8 mouse cellular contexts compared by ENCODE assay signal in the genomic region with DNA sequence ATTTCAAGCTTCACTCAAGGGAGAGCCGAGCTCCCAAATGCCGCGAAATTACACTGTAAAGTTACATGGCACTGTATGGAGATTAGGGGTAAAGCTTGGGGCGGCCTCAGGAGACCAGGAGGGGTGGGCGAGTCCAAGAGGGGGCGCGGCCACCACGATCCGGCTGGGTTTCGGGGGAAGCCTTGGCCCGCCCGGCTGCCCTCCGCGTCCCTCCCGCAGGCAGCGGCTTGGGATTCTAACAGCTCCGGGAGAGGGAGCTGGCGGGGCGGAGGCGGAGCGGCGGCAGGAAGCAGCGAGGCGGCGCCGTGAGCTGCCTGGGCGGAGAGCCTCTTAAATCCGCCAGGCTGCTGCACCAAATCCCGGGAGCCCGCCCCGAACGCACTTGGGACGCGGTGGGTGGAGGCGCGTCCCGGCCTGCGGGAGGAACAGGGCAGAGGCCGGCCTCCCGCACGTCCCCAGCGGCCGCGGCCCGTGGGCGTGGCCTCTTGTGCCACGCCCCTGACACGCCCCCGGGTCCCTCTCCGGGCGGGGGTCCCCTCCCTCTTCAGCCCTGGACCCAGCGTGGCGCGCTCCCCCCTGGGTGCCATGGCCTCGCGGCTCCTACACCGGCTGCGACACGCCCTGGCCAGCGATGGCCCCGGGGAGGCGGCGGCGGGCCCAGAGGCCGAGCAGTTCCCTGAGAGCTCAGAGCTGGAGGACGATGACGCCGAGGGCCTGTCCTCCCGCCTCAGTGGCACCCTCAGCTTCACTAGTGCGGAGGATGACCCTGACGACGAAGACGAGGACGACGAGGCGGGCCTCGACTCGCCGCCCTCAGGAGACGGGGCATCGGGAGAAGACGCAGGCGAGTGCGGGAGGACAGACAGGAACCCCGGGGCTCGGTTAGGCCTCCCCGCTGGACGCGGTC. TPM values are rescaled to one million over a fixed set of nuclear protein-coding genes. Genes with fewer than 3 reads are reported as not detected.
A peak's percentile ranks its signal among the peaks of the same experiment; 100 is the strongest.
DNase-seq lines count a peak whose midpoint lies in the region; ATAC-seq and TF ChIP-seq lines count a peak whose summit lies in the region.

TSS of gene Snx21 (plus strand) at position 343 of the 907 bp plus-strand sequence.

- H3K27ac ChIP-seq in forebrain, embryonic 11.5 days (ENCODE audit: low read depth, low read length), result peak within 1 kb of the TSS; percentile 32; the same call in 1 of the 2 replicates
- H3K27ac ChIP-seq in heart, embryonic 15.5 days, result peak within 1 kb of the TSS; percentile 96
- H3K27ac ChIP-seq in liver, embryonic 15.5 days (replicated peaks), result peak within 1 kb of the TSS; percentile 87
- H3K27ac ChIP-seq in neural tube, embryonic 12.5 days, result 0 out of 2 replicates have a peak within 1 kb of the TSS, but pooled peaks have one; percentile 17
- H3K27ac ChIP-seq in stomach, postnatal 0 days (replicated peaks), result peak within 1 kb of the TSS; percentile 95

- under 1% methylated on average over 76 of the region's 89 CpGs for WGBS in forebrain, embryonic 11.5 days
- WGBS in heart, embryonic 15.5 days, result under 1% methylated on average over 88 of the region's 89 CpGs
- under 1% methylated on average over 89 of the region's 89 CpGs for WGBS in liver, embryonic 15.5 days (ENCODE audit: insufficient replicate concordance)
- under 1% methylated on average over 84 of the region's 89 CpGs for WGBS in neural tube, embryonic 12.5 days
- WGBS in stomach, postnatal 0 days, result under 1% methylated on average over 66 of the region's 89 CpGs

- H3K4me3 ChIP-seq in E14TG2a.4 (replicated peaks; ENCODE audit: low read length), result peak within 1 kb of the TSS; percentile 88
- H3K4me3 ChIP-seq in forebrain, embryonic 11.5 days (ENCODE audit: low read depth, low read length), result peak within 1 kb of the TSS; percentile 60
- H3K4me3 ChIP-seq in heart, embryonic 15.5 days, result peak within 1 kb of the TSS; percentile 76
- peak within 1 kb of the TSS; percentile 68 for H3K4me3 ChIP-seq in liver, embryonic 15.5 days (replicated peaks)
- H3K4me3 ChIP-seq in neural tube, embryonic 12.5 days, result peak within 1 kb of the TSS; percentile 60
- peak within 1 kb of the TSS; percentile 74 for H3K4me3 ChIP-seq in stomach, postnatal 0 days (ENCODE audit: low read depth, low read length)

- peaks cover 55% of the 10 kb centered on the region for H3K4me1 ChIP-seq in E14TG2a.4 (replicated peaks; ENCODE audit: low read depth, low read length)
- H3K4me1 ChIP-seq in forebrain, embryonic 11.5 days (replicated peaks; ENCODE audit: control insufficient read depth, insufficient read depth, low read length), result peaks cover 6% of the 10 kb centered on the region; the same call in 1 of the 2 replicates
- H3K4me1 ChIP-seq in heart, embryonic 15.5 days (replicated peaks), result peaks cover 26% of the 10 kb centered on the region
- H3K4me1 ChIP-seq in liver, embryonic 15.5 days (replicated peaks), result peaks cover 54% of the 10 kb centered on the region
- H3K4me1 ChIP-seq in neural tube, embryonic 12.5 days, result no peaks in the 10 kb centered on the region
- 0 out of 2 replicates have a peak, but pooled peaks cover 3% of the 10 kb centered on the region for H3K4me1 ChIP-seq in stomach, postnatal 0 days (replicated peaks; ENCODE audit: control insufficient read depth, insufficient read depth)

- H3K9me3 ChIP-seq in E14TG2a.4 (ENCODE audit: low read length), result no peaks in the 10 kb centered on the region
- no peaks in the 10 kb centered on the region for H3K9me3 ChIP-seq in forebrain, embryonic 11.5 days (ENCODE audit: control insufficient read depth, low read length)
- H3K9me3 ChIP-seq in heart, embryonic 15.5 days (replicated peaks), result no peaks in the 10 kb centered on the region
- H3K9me3 ChIP-seq in liver, embryonic 15.5 days (replicated peaks), result no peaks in the 10 kb centered on the region
- H3K9me3 ChIP-seq in neural tube, embryonic 12.5 days, result no peaks in the 10 kb centered on the region
- no peaks in the 10 kb centered on the region for H3K9me3 ChIP-seq in stomach, postnatal 0 days (ENCODE audit: control insufficient read depth, low read length)

- H3K4me2 ChIP-seq in forebrain, embryonic 11.5 days (ENCODE audit: low read depth, low read length, severe bottlenecking), result peak within 1 kb of the TSS; percentile 93
- H3K4me2 ChIP-seq in heart, embryonic 15.5 days, result peak within 1 kb of the TSS; percentile 78
- peak within 1 kb of the TSS; percentile 99 for H3K4me2 ChIP-seq in liver, embryonic 15.5 days
- H3K4me2 ChIP-seq in neural tube, embryonic 12.5 days (replicated peaks), result peak within 1 kb of the TSS; percentile 93
- H3K4me2 ChIP-seq in stomach, postnatal 0 days (replicated peaks; ENCODE audit: low read depth), result peak within 1 kb of the TSS; percentile 90

- TF ChIP-seq EP300 in stomach, postnatal 0 days (optimal IDR thresholded peaks at IDR 0.05), result no peak

- DNase-seq in c-Kit-positive CD71-positive TER-119-positive erythroid progenitor cells, embryonic 14.5 days (ENCODE audit: low spot score), result peak; percentile 59
- DNase-seq in forebrain, embryonic 11.5 days (ENCODE audit: low spot score), result peak; percentile 92
- DNase-seq in kidney, postnatal 25 days, result peak; percentile 93 to 98
- DNase-seq in stomach, postnatal 0 days (ENCODE audit: low spot score), result peak; percentile 92

- H3K36me3 ChIP-seq in E14TG2a.4 (ENCODE audit: insufficient read depth, low read length), result peaks cover 16% of the 10 kb centered on the region
- no peaks in the 10 kb centered on the region for H3K36me3 ChIP-seq in forebrain, embryonic 11.5 days (ENCODE audit: control insufficient read depth, insufficient read depth, low read length)
- peaks cover 12% of the 10 kb centered on the region for H3K36me3 ChIP-seq in heart, embryonic 15.5 days
- H3K36me3 ChIP-seq in liver, embryonic 15.5 days (replicated peaks), result peaks cover 16% of the 10 kb centered on the region
- peaks cover 3% of the 10 kb centered on the region; the same call in 1 of the 2 replicates for H3K36me3 ChIP-seq in neural tube, embryonic 12.5 days
- no peaks in the 10 kb centered on the region; the same call in 1 of the 2 replicates for H3K36me3 ChIP-seq in stomach, postnatal 0 days (ENCODE audit: control insufficient read depth, insufficient read depth, low read length)

- H3K9ac ChIP-seq in forebrain, embryonic 11.5 days (ENCODE audit: low read length), result peak within 1 kb of the TSS; percentile 78
- peak within 1 kb of the TSS; percentile 92 for H3K9ac ChIP-seq in heart, embryonic 15.5 days
- peak within 1 kb of the TSS; percentile 74 for H3K9ac ChIP-seq in liver, embryonic 15.5 days
- peak within 1 kb of the TSS; percentile 71 for H3K9ac ChIP-seq in neural tube, embryonic 12.5 days
- H3K9ac ChIP-seq in stomach, postnatal 0 days (ENCODE audit: low read length), result peak within 1 kb of the TSS; percentile 79

- peak; percentile 91 for ATAC-seq in forebrain, embryonic 11.5 days (replicated peaks; ENCODE audit: low FRiP score)
- peak; percentile 94 for ATAC-seq in heart, embryonic 15.5 days (replicated peaks; ENCODE audit: insufficient number of reproducible peaks, insufficient read depth, low FRiP score, low read depth)
- peak; percentile 88 for ATAC-seq in liver, embryonic 15.5 days (ENCODE audit: insufficient read depth)
- peak; percentile 85 for ATAC-seq in neural tube, embryonic 12.5 days (ENCODE audit: low FRiP score, low read depth)
- peak; percentile 90 for ATAC-seq in stomach, postnatal 0 days (ENCODE audit: low FRiP score, low TSS enrichment)

- peaks cover 20% of the 10 kb centered on the region for H3K27me3 ChIP-seq in E14TG2a.4 (ENCODE audit: insufficient read depth, low read length)
- no peaks in the 10 kb centered on the region for H3K27me3 ChIP-seq in forebrain, embryonic 11.5 days (ENCODE audit: control insufficient read depth, insufficient read depth, low read length)
- H3K27me3 ChIP-seq in heart, embryonic 15.5 days, result no peaks in the 10 kb centered on the region
- H3K27me3 ChIP-seq in liver, embryonic 15.5 days, result peaks cover 45% of the 10 kb centered on the region
- no peaks in the 10 kb centered on the region for H3K27me3 ChIP-seq in neural tube, embryonic 12.5 days (replicated peaks)
- no peaks in the 10 kb centered on the region for H3K27me3 ChIP-seq in stomach, postnatal 0 days (ENCODE audit: control insufficient read depth, insufficient read depth, low read length)

- no peak for TF ChIP-seq CTCF in E14TG2a.4 (conservative IDR thresholded peaks at IDR 0.05; ENCODE audit: low read length)
- peak; percentile 76 for TF ChIP-seq CTCF in stomach, postnatal 0 days (IDR thresholded peaks at IDR 0.05; ENCODE audit: low read depth)

RNA-seq across cellular contexts. Expression of gene Snx21, which starts in this region (rescaled TPM):
- 13.1 and 13.2 TPM in 2 replicates for polyA plus RNA-seq in forebrain, embryonic 11.5 days (2014; fragmentation: Nextera tagmentation; extraction: Ambion mirVana)
- polyA plus RNA-seq in heart, embryonic 15.5 days (2015; fragmentation: Nextera tagmentation; extraction: Ambion mirVana), result 42.5 and 43.4 TPM in 2 replicates
- polyA plus RNA-seq in liver, embryonic 15.5 days (2015; fragmentation: Nextera tagmentation; extraction: Ambion mirVana), result 5.6 and 7.9 TPM in 2 replicates
- polyA plus RNA-seq in neural tube, embryonic 12.5 days (2016; fragmentation: Nextera tagmentation; extraction: Ambion mirVana), result 14.2 and 15.6 TPM in 2 replicates
- 13.9 and 14.9 TPM in 2 replicates for polyA plus RNA-seq in stomach, postnatal 0 days (2015; fragmentation: Nextera tagmentation; extraction: Ambion mirVana)

Comparison
In these comparisons a context has a peak if more than half of its experiments do, and no peak if none do; other contexts are left out.
1. Peak in every context shown above with its lines: DNase-seq, ATAC-seq, H3K4me3 ChIP-seq and H3K27ac ChIP-seq.
2. H3K27ac ChIP-seq: peak in every context shown above with its lines; median percentile 96 in heart, embryonic 15.5 days; 95 in stomach, postnatal 0 days; 87 in liver, embryonic 15.5 days; 32 in forebrain, embryonic 11.5 days; 17 in neural tube, embryonic 12.5 days.